Mouse (Mus musculus): ENCODE measurements around the gene Pitpnb. TPM values are rescaled to one million over a fixed set of nuclear protein-coding genes. Genes with fewer than 3 reads are reported as not detected.

Pitpnb gene
- polyA plus RNA-seq, 1 experiment from 2014 or later, result 114 TPM

DNA sequence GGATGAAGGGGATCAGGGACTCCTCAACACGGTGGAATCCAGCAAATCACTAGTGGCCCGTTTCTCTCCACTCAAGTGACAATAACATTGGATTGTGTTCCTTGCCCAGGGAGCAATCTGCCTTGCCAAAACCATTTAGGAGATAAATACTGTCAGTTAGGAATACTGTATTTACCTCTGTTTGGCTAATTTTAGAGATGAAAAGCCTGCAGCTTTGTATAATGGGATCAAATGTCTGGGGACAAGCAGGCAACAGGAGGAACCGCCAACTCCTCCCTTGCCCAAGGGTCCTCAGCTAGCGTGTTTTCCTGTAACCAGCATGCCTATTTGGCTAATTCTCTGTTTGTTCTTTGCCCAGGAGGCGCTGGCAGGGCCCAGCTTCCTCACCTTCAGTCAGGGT is 95.7 kb downstream of the Pitpnb start:
- Histone ChIP-seq H3K4me1 (replicated peaks; ENCODE audit: control insufficient read depth, insufficient read depth, low read length) (peaks cover 46% of the 10 kb centered on the region), H3K27me3 (replicated peaks; ENCODE audit: control insufficient read depth, insufficient read depth, low read length) (no peaks in the 10 kb centered on the region), H3K4me3 (ENCODE audit: low read depth, low read length) (no peak overlapping the region), H3K9ac (ENCODE audit: low read length) (no peak overlapping the region), H3K36me3 (ENCODE audit: control insufficient read depth, insufficient read depth, low read length) (peaks cover 20% of the 10 kb centered on the region), H3K9me3 (ENCODE audit: control insufficient read depth, low read length) (no peaks in the 10 kb centered on the region), H3K4me2 (ENCODE audit: low read length) (no peak overlapping the region), H3K27ac (ENCODE audit: low read depth) (no peak overlapping the region)
- ATAC-seq (replicated peaks; ENCODE audit: low FRiP score, low TSS enrichment, low read depth) (no peak), DNase-seq (ENCODE audit: low spot score) (no peak)
- 68% methylated on average over 5 of the region's 5 CpGs for WGBS

DNA sequence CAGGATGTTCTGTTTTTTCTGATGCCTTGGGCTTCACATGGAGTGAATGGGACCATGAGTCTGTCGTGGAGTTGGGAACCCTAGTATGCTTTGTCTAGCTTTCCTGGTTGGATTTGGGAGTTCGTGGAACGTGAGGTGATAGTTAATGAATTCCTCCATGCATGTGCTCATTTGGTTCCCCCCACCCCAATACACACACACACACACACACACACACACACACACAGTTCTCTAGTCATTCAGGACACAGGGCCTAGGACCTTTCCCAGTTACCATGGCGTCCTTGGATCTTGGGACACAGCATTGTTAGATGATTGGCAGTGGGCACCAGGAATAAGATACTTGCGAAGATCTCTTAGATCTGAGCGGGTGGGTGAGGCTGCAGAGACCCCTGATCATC is 98.3 kb downstream of the Pitpnb start:
- 77% methylated on average over 6 of the region's 6 CpGs for WGBS

DNA sequence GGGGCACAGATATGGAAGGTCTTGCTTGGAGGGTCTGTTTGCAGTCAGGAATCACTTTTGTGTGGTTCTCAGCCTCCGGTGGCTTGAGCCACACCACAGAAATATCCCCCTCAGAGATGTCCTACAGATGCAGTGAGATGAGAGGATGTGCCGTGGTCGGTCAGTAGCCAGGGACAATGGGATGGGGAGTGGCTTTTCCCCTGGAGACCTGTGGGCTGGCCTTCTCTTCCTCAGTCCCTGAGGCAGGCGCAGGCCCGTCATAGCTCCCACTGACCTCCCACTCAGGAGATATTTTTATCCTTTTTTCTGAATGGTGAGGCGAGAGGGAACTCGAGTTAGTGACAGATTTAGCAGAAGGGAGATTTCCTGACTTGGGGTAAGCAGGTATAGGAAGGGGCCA is 99.2 kb downstream of the Pitpnb start:
- H3K4me1 ChIP-seq (replicated peaks; ENCODE audit: control insufficient read depth, insufficient read depth, low read length), result peaks cover 56% of the 10 kb centered on the region
- no peak overlapping the region for H3K4me2 ChIP-seq (ENCODE audit: low read length)
- peaks cover 11% of the 10 kb centered on the region; the same call in 1 of the 2 replicates for H3K36me3 ChIP-seq (ENCODE audit: control insufficient read depth, insufficient read depth, low read length)
- no peaks in the 10 kb centered on the region for H3K27me3 ChIP-seq (replicated peaks; ENCODE audit: control insufficient read depth, insufficient read depth, low read length)
- DNase-seq (ENCODE audit: low spot score) (no peak), ATAC-seq (replicated peaks; ENCODE audit: low FRiP score, low TSS enrichment, low read depth) (no peak)
- H3K9ac ChIP-seq (ENCODE audit: low read length), result no peak overlapping the region
- 56% methylated on average over 7 of the region's 7 CpGs for WGBS
- H3K27ac ChIP-seq (ENCODE audit: low read depth), result no peak overlapping the region
- no peaks in the 10 kb centered on the region for H3K9me3 ChIP-seq (ENCODE audit: control insufficient read depth, low read length)
- no peak overlapping the region for H3K4me3 ChIP-seq (ENCODE audit: low read depth, low read length)

More for the DNA sequence above, 98.3 kb downstream of the Pitpnb start:
- no peak for DNase-seq (ENCODE audit: low spot score)
- Histone ChIP-seq H3K4me1 (replicated peaks; ENCODE audit: control insufficient read depth, insufficient read depth, low read length) (peaks cover 56% of the 10 kb centered on the region), H3K9me3 (ENCODE audit: control insufficient read depth, low read length) (no peaks in the 10 kb centered on the region), H3K36me3 (ENCODE audit: control insufficient read depth, insufficient read depth, low read length) (peaks cover 11% of the 10 kb centered on the region; the same call in 1 of the 2 replicates), H3K27ac (ENCODE audit: low read depth) (no peak overlapping the region), H3K27me3 (replicated peaks; ENCODE audit: control insufficient read depth, insufficient read depth, low read length) (no peaks in the 10 kb centered on the region), H3K4me3 (ENCODE audit: low read depth, low read length) (no peak overlapping the region), H3K9ac (ENCODE audit: low read length) (no peak overlapping the region), H3K4me2 (ENCODE audit: low read length) (no peak overlapping the region)
- ATAC-seq (replicated peaks; ENCODE audit: low FRiP score, low TSS enrichment, low read depth), result no peak

DNA sequence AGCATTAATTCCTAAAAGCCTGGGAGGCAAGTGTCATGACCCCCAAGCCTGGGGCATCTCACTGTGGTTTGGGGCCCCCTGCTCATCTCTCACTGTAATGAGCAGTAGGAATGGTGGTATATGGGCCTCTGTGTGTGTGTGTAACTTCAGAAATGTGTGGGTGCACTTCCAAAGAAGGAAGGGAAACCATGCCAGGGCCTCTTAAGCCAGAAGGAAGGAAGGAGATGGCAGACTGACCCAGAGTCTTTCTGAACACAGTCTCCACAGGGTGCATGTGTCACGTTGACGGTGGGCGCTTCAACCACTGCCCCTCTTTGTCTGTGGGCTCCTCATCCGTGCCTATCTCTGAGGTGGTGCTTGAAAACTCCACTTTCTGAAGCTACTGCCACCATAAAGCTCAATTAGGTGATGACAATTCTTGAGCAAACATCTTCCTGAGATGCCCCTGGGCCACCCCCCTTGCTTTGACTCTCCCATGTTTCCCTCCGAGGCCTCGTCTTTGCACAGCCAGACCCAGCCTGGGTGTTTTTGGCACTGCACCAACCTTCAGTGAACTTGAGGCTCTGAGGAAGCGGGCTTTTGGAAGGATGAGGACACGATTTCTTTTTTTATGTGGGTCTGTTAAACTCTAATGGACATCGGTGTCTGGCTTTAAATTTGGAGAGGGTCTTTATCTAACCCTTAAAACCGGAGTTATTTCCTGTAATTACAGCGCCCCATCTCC is 100.6 kb downstream of the Pitpnb start:
- DNase-seq (ENCODE audit: low spot score) (no peak), ATAC-seq (replicated peaks; ENCODE audit: low FRiP score, low TSS enrichment, low read depth) (no peak)
- H3K4me3 ChIP-seq (ENCODE audit: low read depth, low read length), result no peak overlapping the region
- H3K36me3 ChIP-seq (ENCODE audit: control insufficient read depth, insufficient read depth, low read length), result peaks cover 11% of the 10 kb centered on the region; the same call in 1 of the 2 replicates
- H3K27ac ChIP-seq (ENCODE audit: low read depth), result no peak overlapping the region
- H3K9me3 ChIP-seq (ENCODE audit: control insufficient read depth, low read length), result no peaks in the 10 kb centered on the region
- H3K27me3 ChIP-seq (replicated peaks; ENCODE audit: control insufficient read depth, insufficient read depth, low read length), result no peaks in the 10 kb centered on the region
- H3K9ac ChIP-seq (ENCODE audit: low read length), result no peak overlapping the region
- WGBS, result 52% methylated on average over 11 of the region's 11 CpGs
- H3K4me2 ChIP-seq (ENCODE audit: low read length), result no peak overlapping the region
- peaks cover 55% of the 10 kb centered on the region for H3K4me1 ChIP-seq (replicated peaks; ENCODE audit: control insufficient read depth, insufficient read depth, low read length)

DNA sequence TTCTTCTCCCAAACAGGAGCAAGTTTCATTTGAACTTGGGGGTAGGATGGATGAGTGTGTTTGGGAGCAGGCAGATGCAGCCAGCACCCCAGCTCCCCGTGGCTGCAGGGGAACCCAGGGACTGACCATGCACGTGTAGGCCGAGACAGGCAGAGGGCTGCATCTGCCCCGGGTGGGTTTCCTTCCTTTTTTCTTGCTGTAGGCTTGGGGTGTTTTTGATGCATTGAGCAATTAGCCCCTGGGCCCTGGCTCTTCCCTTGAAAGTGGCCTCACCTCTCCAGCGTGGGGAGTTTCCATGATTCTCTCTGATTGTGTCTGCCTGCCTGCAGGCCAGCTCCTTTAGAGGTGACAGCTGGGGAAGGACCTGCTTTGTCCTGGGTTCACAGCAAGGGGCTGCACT is 102.3 kb downstream of the Pitpnb start:
- H3K27me3 ChIP-seq (replicated peaks; ENCODE audit: control insufficient read depth, insufficient read depth, low read length), result no peaks in the 10 kb centered on the region
- H3K4me3 ChIP-seq (ENCODE audit: low read depth, low read length), result no peak overlapping the region
- ATAC-seq (replicated peaks; ENCODE audit: low FRiP score, low TSS enrichment, low read depth) (no peak), DNase-seq (ENCODE audit: low spot score) (no peak)
- peaks cover 49% of the 10 kb centered on the region for H3K4me1 ChIP-seq (replicated peaks; ENCODE audit: control insufficient read depth, insufficient read depth, low read length)
- H3K9ac ChIP-seq (ENCODE audit: low read length), result no peak overlapping the region
- no peak overlapping the region for H3K4me2 ChIP-seq (ENCODE audit: low read length)
- no peaks in the 10 kb centered on the region for H3K36me3 ChIP-seq (ENCODE audit: control insufficient read depth, insufficient read depth, low read length)
- WGBS, result 60% methylated on average over 5 of the region's 5 CpGs
- H3K27ac ChIP-seq (ENCODE audit: low read depth), result no peak overlapping the region
- H3K9me3 ChIP-seq (ENCODE audit: control insufficient read depth, low read length), result no peaks in the 10 kb centered on the region

DNA sequence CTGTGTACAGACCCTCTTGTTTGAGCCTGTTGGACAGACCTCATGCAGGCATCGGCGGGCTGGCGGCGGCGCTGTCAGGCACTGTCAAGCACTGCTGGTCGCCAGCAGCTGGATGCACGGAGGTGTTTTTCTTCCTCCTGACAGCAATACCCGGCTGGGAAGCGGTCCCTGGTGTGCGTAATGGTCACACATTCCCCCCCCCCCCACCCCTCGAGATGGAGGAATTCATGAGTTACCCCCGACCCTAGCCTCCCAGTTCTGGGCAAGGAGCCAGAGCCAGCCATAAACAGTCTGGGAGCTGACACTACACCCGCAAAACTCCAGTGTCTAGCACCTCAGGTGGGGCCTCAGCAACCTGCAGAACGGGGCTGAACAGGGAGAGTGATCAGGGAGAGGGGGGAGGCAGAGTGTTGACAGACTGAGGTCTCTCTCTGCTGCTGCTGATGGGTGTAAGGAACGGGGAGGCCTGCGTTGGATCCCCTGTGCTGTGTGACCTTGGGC is 103.8 kb downstream of the Pitpnb start:
- DNase-seq (ENCODE audit: low spot score) (peak; percentile 75), ATAC-seq (replicated peaks; ENCODE audit: low FRiP score, low TSS enrichment, low read depth) (peak; percentile 65; the same call in 1 of the 2 replicates)
- Histone ChIP-seq H3K9ac (ENCODE audit: low read length) (no peak overlapping the region), H3K36me3 (ENCODE audit: control insufficient read depth, insufficient read depth, low read length) (no peaks in the 10 kb centered on the region), H3K27ac (ENCODE audit: low read depth) (peak overlapping the region; percentile 22; the same call in 1 of the 2 replicates), H3K4me2 (ENCODE audit: low read length) (peak overlapping the region; percentile 22; the same call in 1 of the 2 replicates), H3K4me1 (replicated peaks; ENCODE audit: control insufficient read depth, insufficient read depth, low read length) (peaks cover 49% of the 10 kb centered on the region), H3K4me3 (ENCODE audit: low read depth, low read length) (no peak overlapping the region), H3K27me3 (replicated peaks; ENCODE audit: control insufficient read depth, insufficient read depth, low read length) (no peaks in the 10 kb centered on the region), H3K9me3 (ENCODE audit: control insufficient read depth, low read length) (no peaks in the 10 kb centered on the region)
- 14% methylated on average over 16 of the region's 16 CpGs for WGBS

DNA sequence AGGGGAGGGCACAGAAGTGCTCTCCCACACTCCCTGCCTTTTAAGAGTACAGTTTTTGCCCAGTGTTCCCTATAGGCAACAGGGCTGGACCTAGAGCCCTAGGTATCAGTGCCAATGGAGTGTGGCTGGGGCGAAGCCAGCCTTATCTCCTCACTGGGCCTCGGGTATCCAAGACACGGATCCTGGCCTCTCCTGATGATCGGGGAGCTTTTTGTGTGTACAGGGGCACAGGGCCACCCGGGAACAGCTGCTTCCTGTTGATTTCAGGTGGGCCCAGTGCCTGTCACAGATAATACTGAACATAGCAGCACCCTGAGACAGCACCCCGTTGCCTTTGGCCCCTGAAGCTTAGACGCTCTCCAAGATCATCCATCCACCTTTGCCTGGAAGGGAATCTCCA is 105.7 kb downstream of the Pitpnb start:
- ATAC-seq (replicated peaks; ENCODE audit: low FRiP score, low TSS enrichment, low read depth) (no peak), DNase-seq (ENCODE audit: low spot score) (no peak)
- peaks cover 41% of the 10 kb centered on the region for H3K4me1 ChIP-seq (replicated peaks; ENCODE audit: control insufficient read depth, insufficient read depth, low read length)
- 77% methylated on average over 7 of the region's 7 CpGs for WGBS
- no peak overlapping the region for H3K27ac ChIP-seq (ENCODE audit: low read depth)
- H3K9me3 ChIP-seq (ENCODE audit: control insufficient read depth, low read length), result no peaks in the 10 kb centered on the region
- H3K4me2 ChIP-seq (ENCODE audit: low read length), result no peak overlapping the region
- no peak overlapping the region for H3K9ac ChIP-seq (ENCODE audit: low read length)
- H3K36me3 ChIP-seq (ENCODE audit: control insufficient read depth, insufficient read depth, low read length), result no peaks in the 10 kb centered on the region
- H3K27me3 ChIP-seq (replicated peaks; ENCODE audit: control insufficient read depth, insufficient read depth, low read length), result no peaks in the 10 kb centered on the region
- no peak overlapping the region for H3K4me3 ChIP-seq (ENCODE audit: low read depth, low read length)

DNA sequence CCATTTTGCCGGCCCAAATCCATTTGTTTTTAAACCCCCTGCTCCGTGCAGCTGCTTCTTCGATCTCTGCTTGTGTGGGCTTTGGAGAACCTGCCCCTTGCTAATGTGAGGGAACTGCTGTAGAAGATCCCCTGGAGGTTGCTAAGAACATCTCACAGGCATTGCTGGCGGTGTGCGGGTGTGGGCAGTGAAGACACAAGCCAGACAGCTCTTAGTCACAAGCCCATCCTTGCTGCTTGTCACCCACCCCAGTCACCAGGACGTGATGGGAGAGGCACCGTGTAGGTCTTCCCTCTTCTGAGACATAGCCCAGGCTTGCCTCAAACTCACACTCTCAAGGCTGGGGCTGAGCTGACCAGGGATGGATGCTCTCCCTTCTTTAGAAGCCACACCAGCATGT is 106.6 kb downstream of the Pitpnb start:
- no peak overlapping the region for H3K4me3 ChIP-seq (ENCODE audit: low read depth, low read length)
- H3K36me3 ChIP-seq (ENCODE audit: control insufficient read depth, insufficient read depth, low read length), result no peaks in the 10 kb centered on the region
- no peaks in the 10 kb centered on the region for H3K27me3 ChIP-seq (replicated peaks; ENCODE audit: control insufficient read depth, insufficient read depth, low read length)
- 52% methylated on average over 7 of the region's 7 CpGs for WGBS
- no peak for ATAC-seq (replicated peaks; ENCODE audit: low FRiP score, low TSS enrichment, low read depth)
- no peak overlapping the region for H3K4me2 ChIP-seq (ENCODE audit: low read length)
- H3K27ac ChIP-seq (ENCODE audit: low read depth), result no peak overlapping the region
- no peak for DNase-seq (ENCODE audit: low spot score)
- no peak overlapping the region for H3K9ac ChIP-seq (ENCODE audit: low read length)
- no peaks in the 10 kb centered on the region for H3K9me3 ChIP-seq (ENCODE audit: control insufficient read depth, low read length)
- H3K4me1 ChIP-seq (replicated peaks; ENCODE audit: control insufficient read depth, insufficient read depth, low read length), result peaks cover 34% of the 10 kb centered on the region
